Mouse (Mus musculus): ENCODE results near the gene Catsper4. TPM values are rescaled to one million over a fixed set of nuclear protein-coding genes. Genes with fewer than 3 reads are reported as not detected.

Gene Catsper4
- total RNA-seq, 4 experiments from 2014 or later: not detected

- no peak for DNase-seq (ENCODE audit: low spot score in 2 of 2)
Observed at GRCm38 (mm10) chr4:134181825-134182224, 45.4 kb downstream of the Catsper4 start.

- no peak for DNase-seq (ENCODE audit: low spot score in 2 of 2)
Observed at GRCm38 (mm10) chr4:134181112-134181511, 46.1 kb downstream of the Catsper4 start.

GRCm38 (mm10) chr4:134172391-134172790 is 54.8 kb downstream of the Catsper4 start:
- no peak for DNase-seq (ENCODE audit: low spot score in 2 of 2)

GRCm38 (mm10) chr4:134166906-134167305 is 60.3 kb downstream of the Catsper4 start:
- DNase-seq (ENCODE audit: low spot score in 2 of 2): no peak

GRCm38 (mm10) chr4:134165548-134166465 is 61.4 kb downstream of the Catsper4 start:
- no peak for DNase-seq (ENCODE audit: low spot score in 2 of 2)

- DNase-seq (ENCODE audit: low spot score in 2 of 2): no peak
Observed at GRCm38 (mm10) chr4:134165024-134165423, 62.2 kb downstream of the Catsper4 start.

- no peak for DNase-seq (ENCODE audit: low spot score in 2 of 2)
Observed at GRCm38 (mm10) chr4:134164591-134164990, 62.6 kb downstream of the Catsper4 start.

Other genes with a start within 250 kb of the Catsper4 start
- gene Dhdds, start 226.5 kb downstream of the Catsper4 start, total RNA-seq (2022): 10 to 100 TPM; 63.6 to 73.6 (median 68.4) TPM
- not detected for gene Lin28a, start 208.5 kb downstream of the Catsper4 start, total RNA-seq (2022)
- gene Zfp683, start 173.5 kb downstream of the Catsper4 start, total RNA-seq (2022): not detected
- 1 to 10 TPM; 3.6 to 6.8 (median 5.8) TPM for gene Crybg2, start 166.6 kb downstream of the Catsper4 start, total RNA-seq (2022)
- 10 to 100 TPM in 2 of 4 experiments, 1 to 10 TPM in 2; 2.5 to 32.5 (median 12.8) TPM for gene Cd52, start 132.3 kb downstream of the Catsper4 start, total RNA-seq (2022)
- 10 to 100 TPM; 33.5 to 51.3 (median 43.0) TPM for gene Ubxn11, start 124.8 kb downstream of the Catsper4 start, total RNA-seq (2022)
- gene Sh3bgrl3, start 98.6 kb downstream of the Catsper4 start, total RNA-seq (2022): 100 to 1,000 TPM; 192 to 255 (median 224) TPM
- gene Cep85, start 40.3 kb downstream of the Catsper4 start, total RNA-seq (2022): 10 to 100 TPM; 17.1 to 18.7 (median 17.7) TPM
- not detected for gene Gm7534, start 24.4 kb downstream of the Catsper4 start, total RNA-seq (2022)
- gene Cnksr1, start 11.0 kb upstream of the Catsper4 start, total RNA-seq (2022): under 1 TPM in 3 of 4 experiments, not detected in 1; 0.36 to 0.74 (median 0.57) TPM
- not detected for gene E130218I03Rik, start 16.3 kb upstream of the Catsper4 start, total RNA-seq (2022)
- gene Zfp593, start 18.2 kb upstream of the Catsper4 start, total RNA-seq (2022): 10 to 100 TPM; 10.9 to 12.1 (median 11.3) TPM
- gene Gm30191, start 19.6 kb upstream of the Catsper4 start, total RNA-seq (2022): not detected
- gene Grrp1, start 26.7 kb upstream of the Catsper4 start, total RNA-seq (2022): 1 to 10 TPM; 2.6 to 4.3 (median 3.5) TPM
- 10 to 100 TPM; 15.8 to 22.4 (median 19.3) TPM for gene Pdik1l, start 60.5 kb upstream of the Catsper4 start, total RNA-seq (2022)
- under 1 TPM; 0.28 to 0.70 (median 0.53) TPM for gene Trim63, start 87.7 kb upstream of the Catsper4 start, total RNA-seq (2022)
- gene Slc30a2, start 115.8 kb upstream of the Catsper4 start, total RNA-seq (2022): under 1 TPM in 2 of 4 experiments, not detected in 2; 0.16 to 0.23 TPM
- 10 to 100 TPM; 42.7 to 51.5 (median 47.1) TPM for gene Extl1, start 156.5 kb upstream of the Catsper4 start, total RNA-seq (2022)
- 1 to 10 TPM; 5.8 to 8.7 (median 6.8) TPM for gene Pafah2, start 168.9 kb upstream of the Catsper4 start, total RNA-seq (2022)
- gene Stmn1, start 240.9 kb upstream of the Catsper4 start, total RNA-seq (2022): 1,000 to 10,000 TPM in 1 of 4 experiments, 100 to 1,000 TPM in 3; 935 to 1,017 (median 942) TPM

Data from left cerebral cortex, adult 8-10 months (tissue).